Mouse (Mus musculus) embryo, embryonic 11.5 days (tissue): ENCODE measurements around the gene Ccl6.

ENCODE experiments used
- DNase-seq: peaks from one replicate; pipeline ENCODE4 v3.0.0-alpha.2; 2012; ENCODE audit warnings: low read depth, low spot score

Ccl6 gene

DNA sequence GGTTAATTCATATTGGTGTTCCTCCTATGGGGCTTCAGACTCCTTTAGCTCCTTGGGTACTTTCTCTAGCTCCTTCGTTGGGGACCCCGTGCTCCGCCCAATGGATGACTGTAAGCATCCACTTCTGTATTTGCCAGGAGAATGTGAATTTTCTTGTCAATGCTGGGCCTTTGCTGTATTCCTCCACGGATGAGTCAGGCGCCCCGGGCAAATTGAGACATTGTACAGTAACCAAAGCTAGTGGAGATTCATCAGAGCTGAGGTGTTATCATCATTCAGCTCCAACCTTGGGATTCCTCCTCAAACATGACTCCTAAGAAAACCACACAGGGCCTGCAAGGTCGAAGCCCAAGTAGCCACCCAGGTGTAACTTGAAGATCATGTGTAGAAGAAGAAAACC lies 4.9 kb upstream of the Ccl6 start:
- DNase-seq = no peak

DNA sequence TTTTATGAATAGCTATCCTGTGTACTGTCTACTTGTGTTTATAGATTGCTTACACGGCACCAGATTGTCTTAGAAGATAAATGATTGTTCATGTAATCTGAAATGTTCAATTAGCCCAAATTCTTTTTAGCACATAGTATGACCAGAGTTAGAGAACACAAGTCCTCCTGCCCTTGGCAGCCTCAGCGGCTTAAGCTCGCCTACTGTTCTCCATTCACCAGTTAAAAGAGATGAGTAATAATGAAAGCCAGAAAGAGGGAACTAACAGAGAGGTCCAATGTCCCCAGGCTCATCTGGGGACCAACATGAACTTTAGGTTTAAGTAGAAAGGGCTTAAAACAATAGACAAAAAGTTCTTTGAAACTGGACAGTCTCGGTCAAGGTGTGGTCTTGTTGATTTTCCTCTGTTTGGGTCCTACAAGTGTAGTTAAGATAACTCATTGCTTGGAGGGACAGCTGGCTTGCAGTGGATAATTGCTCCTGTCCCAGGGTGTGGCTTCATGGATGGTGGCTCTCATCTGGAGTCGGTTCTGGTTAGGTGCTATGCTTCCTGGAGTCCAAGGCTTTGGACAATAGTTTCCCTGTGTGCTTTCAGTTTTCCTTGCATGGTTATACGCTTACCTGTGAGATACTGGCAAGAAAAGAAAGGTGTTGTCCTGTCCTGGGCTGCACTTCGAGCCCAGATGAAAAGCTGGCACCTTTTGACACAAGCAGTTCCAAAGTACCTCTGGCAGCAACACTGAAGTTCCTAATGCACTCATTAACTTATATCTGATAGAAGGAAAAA lies 3.0 kb upstream of the Ccl6 start:
- DNase-seq = no peak

DNA sequence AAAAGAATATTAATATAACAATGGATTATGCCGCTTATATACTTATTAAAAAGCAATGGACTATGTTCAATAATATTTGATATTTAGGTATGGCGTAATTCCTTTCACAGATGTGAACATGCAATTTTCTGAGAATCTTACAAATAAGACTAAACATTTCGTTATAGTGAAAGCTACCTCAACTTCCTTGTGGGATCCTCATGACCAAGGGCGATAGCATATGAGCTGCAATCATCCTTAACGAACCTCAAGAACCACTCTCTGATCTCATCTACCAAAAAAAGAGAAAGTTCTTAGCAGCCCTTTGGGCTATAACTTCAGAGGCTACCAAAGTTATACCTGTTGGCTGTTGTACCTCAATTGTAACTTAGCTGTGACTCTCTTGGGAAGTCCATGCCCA lies 566 bp upstream of the Ccl6 start:
- no peak for DNase-seq

DNA sequence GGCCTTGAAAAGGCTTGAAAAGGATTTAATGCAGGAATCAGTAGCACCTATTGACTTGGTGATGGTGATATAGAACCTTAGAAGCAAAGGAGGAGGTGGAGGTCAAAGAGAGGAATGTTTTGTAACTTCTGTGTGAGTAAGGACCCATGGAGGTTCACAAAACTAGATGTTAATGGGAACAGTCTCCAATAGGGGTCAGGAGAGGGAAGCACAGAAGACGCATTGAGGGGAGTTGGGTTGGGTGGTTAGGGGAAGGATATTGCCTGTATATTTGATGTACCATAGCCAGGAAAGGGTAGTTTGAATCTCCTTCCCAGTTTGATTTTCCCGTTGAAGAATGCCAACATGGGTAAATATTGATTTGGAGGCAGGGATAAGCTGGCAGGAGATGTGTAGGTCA lies 8.7 kb downstream of the Ccl6 start:
- DNase-seq = no peak

DNA sequence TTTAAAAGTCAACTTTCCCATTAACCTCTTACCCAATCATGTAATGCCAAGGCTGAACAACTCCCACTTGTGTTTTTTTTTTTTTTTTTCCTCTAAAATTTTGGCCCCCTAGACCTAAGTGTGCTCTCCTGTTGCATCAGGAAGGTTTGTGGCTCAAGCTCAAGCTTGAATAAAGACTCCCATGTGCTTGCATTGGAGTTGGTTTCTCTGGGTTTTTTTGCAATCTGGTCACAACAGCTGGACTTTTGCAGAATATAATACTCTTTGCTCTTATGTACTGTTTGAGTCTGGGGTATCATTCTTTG lies 9.5 kb downstream of the Ccl6 start:
- no peak for DNase-seq

DNA sequence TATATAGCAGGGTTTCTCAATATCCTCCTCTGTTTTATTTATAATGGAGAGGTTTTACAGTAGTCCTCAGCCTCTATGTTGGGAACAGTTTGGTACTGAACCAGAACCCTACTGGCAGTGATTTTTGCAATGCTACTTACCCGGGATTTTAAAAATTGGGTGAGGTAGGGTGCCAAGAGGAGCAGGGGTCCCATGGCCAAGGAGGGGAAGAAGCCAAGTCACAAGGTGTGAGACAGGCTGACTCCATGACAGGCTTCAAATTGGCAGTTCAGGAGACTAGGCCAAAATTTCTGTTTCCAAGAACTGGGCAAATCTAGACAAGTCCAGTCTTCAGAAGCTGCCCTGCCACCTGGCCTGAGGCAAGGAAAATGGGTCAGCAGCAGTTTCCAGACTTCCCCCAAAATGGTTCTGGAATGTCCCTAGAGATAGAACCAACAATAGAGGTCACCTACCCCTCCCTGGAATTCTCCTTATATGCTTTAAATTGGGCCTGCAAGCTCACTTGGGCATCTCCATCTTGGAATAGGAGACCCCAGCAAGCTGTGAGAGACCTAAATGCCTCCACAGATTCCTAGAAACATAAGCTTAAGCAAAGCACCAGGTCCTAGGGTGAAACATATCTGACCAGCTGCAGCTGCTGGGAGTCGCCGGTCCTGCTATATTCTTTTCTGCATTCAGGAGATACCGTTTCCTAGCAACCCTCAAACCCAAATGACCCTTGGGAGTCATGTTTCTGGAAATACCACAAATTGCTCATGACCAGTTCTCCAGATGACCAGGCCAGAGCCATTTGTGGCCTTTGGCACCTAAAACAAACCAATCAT lies 10.0 kb downstream of the Ccl6 start:
- DNase-seq = no peak

DNA sequence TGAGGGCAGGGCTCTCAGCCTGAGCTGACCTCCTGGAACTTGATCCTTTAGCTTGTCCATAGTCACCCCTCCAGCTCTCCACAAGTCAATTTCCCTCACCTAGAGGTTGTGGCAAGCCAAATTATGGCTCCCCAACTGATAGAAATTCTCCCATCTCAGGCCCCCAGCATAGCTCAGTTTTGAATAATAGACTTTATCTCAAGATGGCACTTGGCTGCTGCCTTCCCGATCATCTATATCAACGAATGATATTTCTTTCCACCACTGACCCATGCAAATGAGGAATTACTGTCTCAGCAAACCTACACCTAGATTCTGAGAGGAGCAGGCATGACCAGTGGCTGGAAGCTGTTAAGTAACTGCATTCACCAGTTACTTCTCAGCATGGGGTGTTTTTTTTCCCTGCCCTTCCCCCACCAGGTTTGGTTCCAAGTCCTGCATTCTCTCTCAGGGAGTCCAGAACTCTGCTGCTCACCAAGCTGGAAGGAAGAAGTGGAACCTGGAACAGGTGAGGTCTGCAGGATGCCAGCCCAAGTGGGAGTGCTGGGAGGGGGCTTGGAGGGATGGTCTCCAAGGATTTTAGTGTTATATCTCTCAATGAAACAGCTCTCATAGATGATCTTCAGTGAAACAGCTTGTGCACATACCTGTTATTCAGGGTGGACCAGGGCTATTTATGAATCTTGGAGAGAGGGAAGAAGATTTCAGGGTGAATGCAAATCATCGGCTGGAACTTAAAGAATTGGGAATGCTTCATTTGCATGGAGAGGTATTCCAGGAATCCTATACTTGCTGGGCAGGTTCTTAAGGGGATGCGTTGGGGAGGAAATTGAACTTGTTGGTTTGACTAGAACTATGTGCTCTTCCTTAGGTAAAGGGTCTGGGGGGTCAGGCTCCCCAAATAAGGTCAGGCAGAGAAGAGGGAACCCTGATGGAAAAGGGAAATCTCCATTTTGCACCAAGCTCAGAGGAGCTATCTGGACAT lies 11.0 kb downstream of the Ccl6 start:
- no peak for DNase-seq

DNA sequence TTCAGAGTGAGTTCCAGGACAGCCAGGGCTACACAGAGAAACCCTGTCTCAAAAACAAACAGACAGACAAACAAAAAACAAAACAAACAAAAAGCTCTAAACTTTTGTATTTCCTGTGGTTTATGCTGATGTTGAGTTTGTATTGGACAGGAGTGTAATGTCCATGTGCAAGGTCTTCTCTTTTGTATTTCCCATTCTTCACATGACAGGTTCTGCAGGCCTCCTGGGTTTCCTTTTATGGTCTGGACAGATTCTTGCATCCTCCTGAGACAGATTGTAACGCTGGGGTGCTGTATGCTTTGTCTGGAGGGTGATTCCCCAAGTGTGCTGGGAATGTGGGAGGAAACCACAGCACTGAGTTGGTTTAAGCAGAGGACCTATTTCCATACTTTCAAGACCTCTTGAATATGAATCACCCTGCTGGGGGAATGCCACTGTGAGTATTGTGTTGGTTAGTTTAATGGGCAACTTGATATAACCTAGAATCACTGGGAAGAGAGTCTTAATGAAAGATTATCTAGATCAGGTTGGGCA lies 12.1 kb downstream of the Ccl6 start:
- no peak for DNase-seq

DNA sequence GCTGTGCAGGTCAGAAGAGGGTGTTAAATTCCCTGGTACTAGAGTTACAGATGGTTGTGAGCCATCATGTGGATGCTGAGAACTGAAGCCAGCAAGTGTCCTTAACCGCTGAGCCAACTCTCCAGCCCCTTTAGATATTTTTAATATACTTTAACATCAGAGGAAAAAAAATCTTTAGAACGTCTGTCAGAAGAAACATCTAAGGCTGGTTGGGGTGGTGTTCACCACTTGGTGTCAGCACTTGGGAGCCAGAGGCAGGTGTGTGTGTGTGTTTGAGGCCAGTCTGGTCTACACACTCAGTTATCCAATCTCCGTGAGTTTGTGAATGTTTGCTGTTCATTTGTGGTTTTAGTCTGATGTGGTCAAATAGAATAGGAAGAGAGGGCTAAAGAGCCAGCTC lies 13.9 kb downstream of the Ccl6 start:
- DNase-seq = no peak

DNA sequence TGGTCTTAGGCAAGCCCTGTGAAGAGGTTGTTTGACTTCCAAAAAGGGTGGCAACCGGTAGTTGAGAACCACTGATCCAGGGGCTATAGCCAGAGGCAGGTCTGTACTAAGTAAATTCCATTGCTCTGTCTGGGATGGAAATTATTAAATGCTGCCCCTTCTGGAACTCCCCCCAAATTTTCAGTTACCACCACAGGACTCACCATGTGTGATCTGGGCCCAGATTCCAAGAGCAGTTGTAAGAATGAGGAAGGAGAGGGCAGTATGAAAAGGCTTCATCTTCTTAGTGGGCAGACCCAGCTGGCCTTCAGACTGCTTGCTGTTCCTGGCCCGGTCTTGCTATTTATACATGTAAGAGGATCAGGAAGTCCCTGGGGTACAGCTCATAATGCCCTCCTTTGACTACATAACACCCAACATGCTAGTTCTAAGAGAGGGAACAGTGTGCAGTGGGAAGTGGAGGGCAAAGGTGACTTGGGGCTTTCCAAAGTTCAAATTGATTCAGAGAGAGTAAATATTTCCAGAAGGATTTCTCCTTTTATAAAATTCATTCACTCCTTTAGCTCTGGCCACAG lies 14.6 kb downstream of the Ccl6 start, which contains the start of gene Ccl9:
Ccl9 (minus strand) TSS at position 451 of the 575 bp plus-strand sequence.
- no peak for DNase-seq

DNA sequence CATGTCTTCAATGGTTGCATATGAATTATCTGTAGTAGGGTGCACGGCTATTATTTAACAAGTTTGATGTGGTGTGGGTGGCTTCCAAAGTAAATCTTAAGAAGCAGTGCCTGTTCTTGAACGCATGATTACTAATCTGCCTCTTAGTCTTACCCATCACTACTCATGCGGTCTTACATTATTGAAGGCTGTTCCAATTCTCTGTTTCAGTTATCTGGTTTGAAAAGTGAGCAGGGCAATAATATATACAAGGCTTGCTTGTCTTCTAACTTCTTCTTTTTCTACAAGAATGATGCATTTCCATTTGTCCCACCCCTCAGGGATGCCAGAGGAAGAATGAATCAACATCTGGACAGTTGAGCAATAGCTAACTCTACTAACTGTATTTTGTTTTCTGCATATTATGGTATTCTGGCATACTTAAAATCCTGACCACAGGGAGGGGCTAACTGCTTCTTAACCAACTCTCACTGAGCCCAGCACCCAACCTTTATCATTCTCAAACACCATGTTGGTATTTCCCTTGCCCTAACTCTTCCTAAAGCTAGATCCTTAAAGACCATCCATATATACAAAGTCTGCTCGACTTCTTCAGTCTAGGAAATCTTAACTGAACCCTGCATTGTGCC lies 15.8 kb downstream of the Ccl6 start:
- DNase-seq = no peak

DNA sequence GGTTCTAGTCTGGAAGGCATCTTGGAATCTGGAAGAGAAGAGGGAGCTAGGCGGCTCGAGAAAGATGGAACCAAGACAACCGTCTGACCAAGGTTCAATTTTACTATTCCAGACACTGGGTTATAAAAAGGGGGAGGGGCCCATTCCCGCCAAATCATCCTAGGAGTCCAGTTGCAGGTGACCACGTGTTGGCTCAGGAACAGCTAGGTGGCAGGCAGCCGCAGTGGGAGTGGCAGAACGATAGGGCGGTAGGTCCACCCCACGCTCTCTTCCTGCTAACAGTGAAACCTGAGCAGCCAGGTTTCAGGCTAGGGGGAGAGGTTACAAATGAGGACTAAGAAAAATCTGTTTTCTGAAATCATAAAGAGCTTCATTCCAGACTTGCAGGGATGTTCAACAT lies 20.1 kb downstream of the Ccl6 start:
- no peak for DNase-seq

DNA sequence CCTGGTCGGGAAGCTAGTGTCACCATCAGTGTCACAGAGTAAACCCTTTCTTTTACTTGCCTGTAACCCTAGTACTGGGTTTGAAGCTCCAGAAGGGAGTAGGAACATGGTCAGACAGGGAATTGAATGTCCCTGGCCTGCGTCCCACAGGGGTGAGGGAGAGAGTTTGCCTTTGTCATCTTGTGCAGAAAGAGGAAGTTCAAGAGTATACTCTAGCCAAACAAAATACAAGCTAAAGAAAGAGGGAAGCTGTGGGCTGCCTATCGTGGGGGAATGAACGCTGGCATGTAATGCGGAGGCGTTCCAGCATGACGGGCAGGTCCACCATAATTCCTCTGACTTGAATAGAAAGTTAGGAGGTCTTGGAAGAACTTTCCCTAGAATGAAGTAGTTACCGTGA lies 20.7 kb downstream of the Ccl6 start:
- no peak for DNase-seq

DNA sequence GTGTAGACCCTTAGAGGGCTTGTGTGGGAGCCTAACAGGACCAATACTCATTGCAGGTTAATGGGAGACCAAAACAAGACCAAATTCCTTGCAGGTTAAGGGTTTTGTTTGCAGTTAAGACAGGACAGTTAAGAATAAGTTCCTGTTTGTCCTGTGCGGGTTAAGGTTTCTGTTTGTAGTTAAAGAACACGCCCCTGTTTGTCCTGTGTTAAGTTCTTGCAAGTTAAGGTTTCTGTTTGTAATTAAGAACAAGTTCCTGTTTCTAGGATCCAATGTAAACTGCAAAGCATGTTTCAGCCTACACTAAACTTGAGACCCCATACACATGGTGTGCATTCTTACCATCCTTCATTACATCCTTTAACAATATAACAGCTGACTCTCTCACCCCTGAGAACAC lies 22.7 kb downstream of the Ccl6 start:
- DNase-seq = no peak

DNA sequence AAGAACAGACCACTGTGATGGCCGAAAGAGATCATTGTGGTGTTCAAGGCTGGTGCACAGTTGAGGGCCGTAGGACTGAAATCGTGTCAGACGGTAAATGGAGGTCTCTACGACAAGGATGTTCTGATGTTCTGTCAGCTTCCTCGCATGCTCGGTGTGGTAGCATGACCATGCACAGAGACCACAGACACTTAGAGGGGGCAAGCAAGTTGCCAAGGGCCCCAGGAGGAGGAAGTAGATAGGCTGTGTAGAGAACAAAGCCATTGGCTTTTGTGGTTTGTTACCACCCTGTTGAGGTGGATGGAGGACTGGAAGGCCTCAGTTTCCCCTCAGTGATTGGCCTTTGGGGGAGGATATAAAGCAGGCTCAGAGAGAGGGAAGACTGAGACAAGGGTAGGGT lies 23.6 kb downstream of the Ccl6 start:
- no peak for DNase-seq

DNA sequence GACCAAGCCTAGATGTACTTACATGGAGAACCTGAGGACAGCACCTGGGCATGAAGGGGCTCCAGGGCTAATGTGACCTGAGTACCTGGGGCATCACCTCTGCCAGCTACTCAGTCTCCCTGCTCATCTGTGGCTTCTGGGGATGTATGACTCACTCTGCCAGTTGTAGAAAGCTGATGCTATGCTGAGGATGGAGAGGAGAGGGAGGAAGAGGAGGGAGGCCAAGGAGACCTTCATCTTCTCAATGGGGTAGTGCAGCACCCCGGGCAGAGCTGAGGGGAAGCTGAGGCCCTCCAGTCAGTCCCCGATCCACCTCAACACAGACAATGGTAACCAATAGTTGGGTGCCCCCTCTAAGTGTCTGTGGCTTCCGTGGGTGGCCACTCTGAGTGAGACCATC lies 24.1 kb downstream of the Ccl6 start:
- no peak for DNase-seq

DNA sequence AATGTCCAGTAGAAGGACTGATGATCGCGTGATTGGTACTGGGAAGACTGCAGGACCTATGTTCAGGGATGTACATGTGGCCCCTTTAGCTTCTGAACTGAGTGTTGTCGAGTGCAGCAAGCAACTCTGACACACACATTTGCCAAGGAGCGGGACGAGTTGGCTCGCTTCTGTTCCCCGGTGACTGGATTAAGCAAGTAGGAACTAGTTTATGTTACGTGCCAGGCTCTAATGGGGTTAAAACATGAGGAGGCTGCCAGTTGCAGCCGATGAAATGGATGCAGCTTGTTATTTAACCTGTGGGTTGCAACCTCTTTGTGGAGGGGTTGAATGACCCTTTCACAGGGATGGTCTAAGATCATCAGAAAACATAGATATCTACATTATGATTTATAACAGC lies 24.8 kb downstream of the Ccl6 start:
- no peak for DNase-seq

DNA sequence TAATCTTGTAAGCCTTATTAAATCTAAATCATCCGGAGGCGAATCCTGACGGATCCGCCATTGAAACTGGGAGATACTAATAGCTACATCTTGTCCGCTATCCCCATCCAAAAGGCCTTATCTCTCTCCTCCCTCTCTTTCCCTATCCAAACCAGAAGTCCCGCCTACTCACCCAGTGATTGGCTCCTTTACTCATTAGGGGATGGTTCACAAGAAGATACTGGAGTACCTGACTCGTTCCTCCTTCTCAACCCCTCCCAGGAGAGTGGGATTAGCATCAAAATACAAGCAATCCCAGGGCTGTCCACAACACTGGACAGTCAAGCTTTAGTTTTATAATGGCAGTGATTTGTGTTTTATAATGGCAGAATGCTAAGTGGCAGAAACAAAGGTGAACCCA lies 25.6 kb downstream of the Ccl6 start:
- no peak for DNase-seq

DNA sequence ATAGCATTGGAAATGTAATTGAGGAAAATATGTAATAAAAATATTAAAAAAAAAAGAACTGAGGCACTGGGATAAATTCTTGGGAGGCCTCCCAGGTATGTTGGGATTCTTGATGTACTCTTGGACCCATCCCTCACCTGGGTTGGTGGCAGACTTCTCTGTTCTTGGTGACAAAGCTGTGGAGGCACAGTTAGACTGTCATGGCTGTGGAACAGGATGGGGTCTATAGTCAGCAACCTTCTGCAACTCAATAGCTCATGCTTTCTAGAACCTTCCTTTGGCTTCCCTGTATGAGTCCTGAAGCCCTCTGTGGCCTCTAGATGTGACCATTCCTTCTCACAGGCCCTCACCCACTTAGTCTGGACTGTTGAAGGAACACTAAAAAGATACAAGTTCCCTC lies 26.3 kb downstream of the Ccl6 start:
- DNase-seq = no peak

DNA sequence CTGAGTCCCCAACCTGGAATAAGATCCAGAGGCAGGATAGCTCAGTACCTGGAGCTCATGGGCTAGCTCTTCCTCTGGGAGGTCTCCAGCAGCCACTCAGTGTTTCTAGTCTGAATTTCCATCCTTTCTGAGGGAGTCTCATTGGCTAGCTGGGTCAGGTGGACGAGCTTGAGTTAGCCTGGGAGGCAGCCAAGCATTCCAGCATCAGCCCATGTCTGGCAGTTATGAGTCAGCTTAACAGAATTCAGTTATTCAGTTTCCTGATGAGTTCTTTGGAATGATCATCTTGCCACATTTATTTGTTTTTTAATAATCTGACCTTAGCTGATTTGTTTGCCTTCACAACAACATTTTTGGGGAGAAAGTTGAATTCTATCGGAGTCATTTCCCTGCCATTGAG lies 29.1 kb downstream of the Ccl6 start:
- DNase-seq = no peak

DNA sequence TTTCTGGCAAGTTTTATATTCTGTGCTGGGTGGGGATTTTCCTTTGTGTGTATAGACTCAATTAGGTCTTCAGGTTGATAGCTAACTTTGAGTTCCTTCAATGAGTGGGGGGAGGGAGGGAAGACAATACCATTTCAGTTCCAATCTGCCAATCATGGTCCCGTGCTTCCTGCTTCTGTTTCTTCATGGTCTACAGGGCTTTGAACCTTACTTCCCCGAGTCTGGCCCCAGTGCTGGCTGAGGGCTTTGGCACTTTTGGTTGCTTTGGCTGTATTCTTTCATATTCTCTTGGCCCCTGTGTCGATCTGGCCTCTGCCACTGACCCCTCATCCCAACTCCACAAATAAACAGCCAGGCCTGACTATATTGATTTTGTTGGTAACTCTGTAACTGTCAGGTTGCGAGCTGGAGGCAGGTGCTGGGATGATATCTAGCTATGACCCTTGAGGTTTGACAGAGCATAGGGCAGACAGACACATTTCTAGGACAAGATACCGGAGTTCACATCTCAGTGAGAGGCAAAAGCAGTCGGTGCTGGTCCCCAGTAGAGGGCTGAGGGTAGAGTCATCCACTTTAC lies 30.5 kb downstream of the Ccl6 start:
- no peak for DNase-seq
